Mouse (Mus musculus): ENCODE results near the gene Has3. TPM values are rescaled to one million over a fixed set of nuclear protein-coding genes. Genes with fewer than 3 reads are reported as not detected.

Has3 gene
- polyA plus RNA-seq (2014; fragmentation: Nextera tagmentation; extraction: Ambion mirVana): 1.4 and 1.8 TPM in 2 replicates

GRCm38 (mm10) chr8:106870051-106870450 lies at the start of gene Has3:
TSS of gene Has3 (plus strand) at chr8:106870242.
- Histone ChIP-seq H3K9ac (ENCODE audit: low read length) (peak within 1 kb of the TSS; percentile 72), H3K27ac (ENCODE audit: low read depth, low read length) (peak within 1 kb of the TSS; percentile 41), H3K4me3 (ENCODE audit: low read depth, low read length) (peak within 1 kb of the TSS; percentile 55), H3K36me3 (ENCODE audit: control insufficient read depth, insufficient read depth, low read length) (peaks cover 9% of the 10 kb centered on the region), H3K4me1 (ENCODE audit: control insufficient read depth, insufficient read depth, low read length) (peaks cover 14% of the 10 kb centered on the region), H3K27me3 (replicated peaks; ENCODE audit: control insufficient read depth, insufficient read depth, low read length) (peaks cover 19% of the 10 kb centered on the region), H3K9me3 (replicated peaks; ENCODE audit: control insufficient read depth, low read length) (no peaks in the 10 kb centered on the region), H3K4me2 (ENCODE audit: low read length) (peak within 1 kb of the TSS; percentile 97)
- ATAC-seq (no peak), DNase-seq (ENCODE audit: low spot score) (peak; percentile 41)
- under 1% methylated on average over 18 of the region's 18 CpGs for WGBS

GRCm38 (mm10) chr8:106820553-106821515 lies 49.2 kb upstream of the Has3 start:
- Histone ChIP-seq H3K27ac (ENCODE audit: low read depth, low read length) (no peak overlapping the region), H3K4me2 (ENCODE audit: low read length) (no peak overlapping the region), H3K9ac (ENCODE audit: low read length) (no peak overlapping the region), H3K9me3 (replicated peaks; ENCODE audit: control insufficient read depth, low read length) (no peaks in the 10 kb centered on the region), H3K4me1 (ENCODE audit: control insufficient read depth, insufficient read depth, low read length) (peaks cover 8% of the 10 kb centered on the region; the same call in 1 of the 2 replicates), H3K27me3 (replicated peaks; ENCODE audit: control insufficient read depth, insufficient read depth, low read length) (no peaks in the 10 kb centered on the region), H3K36me3 (ENCODE audit: control insufficient read depth, insufficient read depth, low read length) (no peaks in the 10 kb centered on the region), H3K4me3 (ENCODE audit: low read depth, low read length) (no peak overlapping the region)
- WGBS: 88% methylated on average over 14 of the region's 14 CpGs
- no peak for DNase-seq (ENCODE audit: low spot score)
- ATAC-seq: no peak

- DNase-seq (ENCODE audit: low spot score) (no peak), ATAC-seq (no peak)
- Histone ChIP-seq H3K9me3 (replicated peaks; ENCODE audit: control insufficient read depth, low read length) (no peaks in the 10 kb centered on the region), H3K9ac (ENCODE audit: low read length) (no peak overlapping the region), H3K4me1 (ENCODE audit: control insufficient read depth, insufficient read depth, low read length) (no peaks in the 10 kb centered on the region), H3K36me3 (ENCODE audit: control insufficient read depth, insufficient read depth, low read length) (no peaks in the 10 kb centered on the region), H3K27ac (ENCODE audit: low read depth, low read length) (no peak overlapping the region), H3K27me3 (replicated peaks; ENCODE audit: control insufficient read depth, insufficient read depth, low read length) (no peaks in the 10 kb centered on the region), H3K4me3 (ENCODE audit: low read depth, low read length) (no peak overlapping the region), H3K4me2 (ENCODE audit: low read length) (no peak overlapping the region)
- WGBS: 85% methylated on average over 6 of the region's 6 CpGs
Observed at GRCm38 (mm10) chr8:106828921-106829320, 41.1 kb upstream of the Has3 start.

GRCm38 (mm10) chr8:106829526-106830045 lies 40.5 kb upstream of the Has3 start:
- DNase-seq (ENCODE audit: low spot score) (no peak), ATAC-seq (no peak)
- Histone ChIP-seq H3K9me3 (replicated peaks; ENCODE audit: control insufficient read depth, low read length) (no peaks in the 10 kb centered on the region), H3K4me2 (ENCODE audit: low read length) (no peak overlapping the region), H3K9ac (ENCODE audit: low read length) (no peak overlapping the region), H3K4me3 (ENCODE audit: low read depth, low read length) (no peak overlapping the region), H3K27ac (ENCODE audit: low read depth, low read length) (no peak overlapping the region), H3K36me3 (ENCODE audit: control insufficient read depth, insufficient read depth, low read length) (no peaks in the 10 kb centered on the region), H3K27me3 (replicated peaks; ENCODE audit: control insufficient read depth, insufficient read depth, low read length) (no peaks in the 10 kb centered on the region), H3K4me1 (ENCODE audit: control insufficient read depth, insufficient read depth, low read length) (no peaks in the 10 kb centered on the region)
- WGBS: 76% methylated on average over 5 of the region's 5 CpGs

GRCm38 (mm10) chr8:106834899-106835298 lies 35.1 kb upstream of the Has3 start:
- H3K4me3 ChIP-seq (ENCODE audit: low read depth, low read length): no peak overlapping the region
- no peak overlapping the region for H3K27ac ChIP-seq (ENCODE audit: low read depth, low read length)
- H3K9ac ChIP-seq (ENCODE audit: low read length): no peak overlapping the region
- no peaks in the 10 kb centered on the region for H3K36me3 ChIP-seq (ENCODE audit: control insufficient read depth, insufficient read depth, low read length)
- no peak for DNase-seq (ENCODE audit: low spot score)
- H3K9me3 ChIP-seq (replicated peaks; ENCODE audit: control insufficient read depth, low read length): no peaks in the 10 kb centered on the region
- no peaks in the 10 kb centered on the region for H3K4me1 ChIP-seq (ENCODE audit: control insufficient read depth, insufficient read depth, low read length)
- H3K4me2 ChIP-seq (ENCODE audit: low read length): no peak overlapping the region
- H3K27me3 ChIP-seq (replicated peaks; ENCODE audit: control insufficient read depth, insufficient read depth, low read length): no peaks in the 10 kb centered on the region
- no peak for ATAC-seq
- 96% methylated on average over 1 of the region's 1 CpGs for WGBS

GRCm38 (mm10) chr8:106836525-106836924 lies 33.5 kb upstream of the Has3 start:
- H3K4me1 ChIP-seq (ENCODE audit: control insufficient read depth, insufficient read depth, low read length): no peaks in the 10 kb centered on the region
- ATAC-seq: no peak
- no peak overlapping the region for H3K4me2 ChIP-seq (ENCODE audit: low read length)
- H3K36me3 ChIP-seq (ENCODE audit: control insufficient read depth, insufficient read depth, low read length): no peaks in the 10 kb centered on the region
- H3K9me3 ChIP-seq (replicated peaks; ENCODE audit: control insufficient read depth, low read length): no peaks in the 10 kb centered on the region
- H3K27me3 ChIP-seq (replicated peaks; ENCODE audit: control insufficient read depth, insufficient read depth, low read length): no peaks in the 10 kb centered on the region
- 87% methylated on average over 6 of the region's 6 CpGs for WGBS
- H3K4me3 ChIP-seq (ENCODE audit: low read depth, low read length): no peak overlapping the region
- no peak for DNase-seq (ENCODE audit: low spot score)
- H3K9ac ChIP-seq (ENCODE audit: low read length): no peak overlapping the region
- no peak overlapping the region for H3K27ac ChIP-seq (ENCODE audit: low read depth, low read length)

- WGBS: 83% methylated on average over 6 of the region's 6 CpGs
Observed at GRCm38 (mm10) chr8:106838803-106839202, 31.2 kb upstream of the Has3 start.

GRCm38 (mm10) chr8:106839209-106840001 lies 30.6 kb upstream of the Has3 start:
- peak overlapping the region; percentile 59 for H3K27ac ChIP-seq (ENCODE audit: low read depth, low read length)
- H3K4me2 ChIP-seq (ENCODE audit: low read length): no peak overlapping the region
- no peak overlapping the region; the same call in 1 of the 2 replicates for H3K9ac ChIP-seq (ENCODE audit: low read length)
- ATAC-seq (peak; percentile 40), DNase-seq (ENCODE audit: low spot score) (peak; percentile 22)
- H3K4me3 ChIP-seq (ENCODE audit: low read depth, low read length): no peak overlapping the region
- no peaks in the 10 kb centered on the region for H3K36me3 ChIP-seq (ENCODE audit: control insufficient read depth, insufficient read depth, low read length)
- no peaks in the 10 kb centered on the region for H3K9me3 ChIP-seq (replicated peaks; ENCODE audit: control insufficient read depth, low read length)
- 36% methylated on average over 11 of the region's 11 CpGs for WGBS
- no peaks in the 10 kb centered on the region for H3K27me3 ChIP-seq (replicated peaks; ENCODE audit: control insufficient read depth, insufficient read depth, low read length)
- H3K4me1 ChIP-seq (ENCODE audit: control insufficient read depth, insufficient read depth, low read length): no peaks in the 10 kb centered on the region

More at GRCm38 (mm10) chr8:106838803-106839202, 31.2 kb upstream of the Has3 start:
- DNase-seq (ENCODE audit: low spot score) (no peak), ATAC-seq (no peak)
- Histone ChIP-seq H3K27ac (ENCODE audit: low read depth, low read length) (peak overlapping the region; percentile 59; the same call in 1 of the 2 replicates), H3K4me3 (ENCODE audit: low read depth, low read length) (no peak overlapping the region), H3K4me1 (ENCODE audit: control insufficient read depth, insufficient read depth, low read length) (no peaks in the 10 kb centered on the region), H3K9me3 (replicated peaks; ENCODE audit: control insufficient read depth, low read length) (no peaks in the 10 kb centered on the region), H3K4me2 (ENCODE audit: low read length) (no peak overlapping the region), H3K9ac (ENCODE audit: low read length) (no peak overlapping the region), H3K36me3 (ENCODE audit: control insufficient read depth, insufficient read depth, low read length) (no peaks in the 10 kb centered on the region), H3K27me3 (replicated peaks; ENCODE audit: control insufficient read depth, insufficient read depth, low read length) (no peaks in the 10 kb centered on the region)
